Comparison of ENCODE assay signal across 9 mouse cellular contexts in genomic region chr2:169088870-169089484, GRCm38 (mm10).
DNase-seq lines count a peak whose midpoint lies in the region; ATAC-seq lines count a peak whose summit lies in the region.
"Had no signal": no experiment of that assay in that cellular context is flagged by ENCODE, and none has a peak within 500 bp of the region (broad histone marks: within the 10 kb centered on the region; RNA-seq: fewer than 3 reads in every experiment).

No protein-coding gene starts in this region.

- peak; percentile 87 for ATAC-seq in granulocyte monocyte progenitor cell, adult 5-6 weeks (replicated peaks; ENCODE audit: poor library complexity, severe bottlenecking)

- DNase-seq in lung, adult 18-20 months: peak; percentile 7 to 30
- DNase-seq in lung, postnatal 14 days: no peak
- peak; percentile 59 for DNase-seq in lung, postnatal 36 days
- DNase-seq in embryo, embryonic 9.5 days (ENCODE audit: extremely low spot score): no peak
- no peak for DNase-seq in spleen, postnatal 4 days (ENCODE audit: low spot score in 2 of 2)
- DNase-seq in left cerebral cortex, postnatal 14 days (ENCODE audit: low spot score in 2 of 2): no peak
- DNase-seq in spleen, adult 18-20 months: no peak
- DNase-seq: gastrocnemius, postnatal 25 days had no signal

- intact Hi-C loops in left cerebral cortex, postnatal 14 days (cut with DNase I): no loop called here

Comparison
In these comparisons a context has a peak if more than half of its experiments do, and no peak if none do; other contexts are left out.
1. DNase-seq: peak in lung, adult 18-20 months (2 of 2) and lung, postnatal 36 days (single experiment); none in lung, postnatal 14 days (single experiment), embryo, embryonic 9.5 days (single experiment), spleen, postnatal 4 days (0 of 2), left cerebral cortex, postnatal 14 days (0 of 2) and spleen, adult 18-20 months (0 of 2).